Mouse (Mus musculus): ENCODE measurements around the gene Marc2.
A peak's percentile ranks its signal among the peaks of the same experiment; 100 is the strongest.

The Marc2 gene

GRCm38 (mm10) chr1:184853922-184854321 lies 7.7 kb upstream of the Marc2 start:
- peak; percentile 35 for DNase-seq (ENCODE audit: low read depth)

GRCm38 (mm10) chr1:184853339-184853738 lies 7.1 kb upstream of the Marc2 start:
- DNase-seq (ENCODE audit: low read depth): peak; percentile 57

DNA sequence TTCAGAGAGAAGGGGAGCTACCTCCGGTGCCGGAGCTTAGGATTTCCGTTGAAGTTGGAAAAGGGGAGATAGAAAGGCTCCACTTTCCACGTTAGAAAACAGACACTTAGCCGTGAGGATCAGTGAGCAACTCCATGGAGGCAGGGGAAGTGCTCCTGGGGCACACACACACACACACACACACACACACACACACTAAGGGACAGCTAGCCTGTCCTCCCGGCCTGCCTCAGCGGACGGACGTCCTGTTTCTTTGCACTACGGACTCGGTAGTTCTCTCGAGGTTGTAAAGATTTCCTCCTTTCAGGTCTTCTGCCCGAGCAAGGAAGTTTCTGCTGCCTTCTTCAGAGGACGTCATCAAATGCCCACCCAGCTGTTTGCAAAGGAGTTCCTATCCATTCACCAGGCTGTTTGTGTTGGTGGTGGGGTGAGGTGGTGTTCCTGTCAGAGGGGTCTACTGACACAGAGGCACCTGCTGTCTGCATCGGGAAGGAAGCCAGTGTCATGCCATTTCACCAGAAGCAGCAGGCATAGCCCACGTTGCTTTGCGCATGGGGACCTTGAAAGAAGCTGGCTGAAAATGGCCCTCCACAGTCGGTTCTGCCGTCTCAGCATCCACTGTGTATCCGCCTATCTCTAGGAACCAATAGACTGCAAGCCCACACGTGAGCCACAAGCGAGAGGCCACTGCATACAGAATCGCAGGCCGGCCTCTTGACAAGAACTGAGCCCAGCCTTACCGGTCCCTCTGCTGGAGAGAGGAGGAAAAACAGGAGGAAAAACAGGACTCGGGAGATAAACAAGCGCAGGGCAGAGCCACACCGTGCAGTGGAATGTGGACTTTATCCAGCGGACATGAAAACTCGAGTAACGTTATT lies 5.7 kb upstream of the Marc2 start:
- peak; percentile 81 for DNase-seq (ENCODE audit: low read depth)

DNA sequence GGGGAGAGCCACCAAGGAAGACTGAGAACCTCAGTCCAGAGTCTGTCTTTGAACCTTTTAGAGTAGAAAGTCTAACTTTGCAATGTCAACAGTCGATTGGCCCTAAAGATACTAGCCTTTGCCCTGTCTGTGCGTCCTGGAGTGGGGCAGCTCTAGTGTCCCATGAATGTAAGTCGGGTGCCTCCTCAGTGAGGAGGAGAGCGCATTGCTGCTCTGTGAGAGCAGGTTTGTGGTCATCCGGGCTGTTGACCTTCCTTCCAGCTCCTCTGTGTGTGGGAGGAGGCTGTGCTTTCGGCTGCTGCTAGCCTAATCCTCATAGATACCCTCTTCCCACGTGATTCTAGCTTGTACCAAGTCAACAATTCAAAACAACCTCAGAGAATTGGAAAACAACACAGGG lies 4.9 kb upstream of the Marc2 start:
- no peak for DNase-seq (ENCODE audit: low read depth)

DNA sequence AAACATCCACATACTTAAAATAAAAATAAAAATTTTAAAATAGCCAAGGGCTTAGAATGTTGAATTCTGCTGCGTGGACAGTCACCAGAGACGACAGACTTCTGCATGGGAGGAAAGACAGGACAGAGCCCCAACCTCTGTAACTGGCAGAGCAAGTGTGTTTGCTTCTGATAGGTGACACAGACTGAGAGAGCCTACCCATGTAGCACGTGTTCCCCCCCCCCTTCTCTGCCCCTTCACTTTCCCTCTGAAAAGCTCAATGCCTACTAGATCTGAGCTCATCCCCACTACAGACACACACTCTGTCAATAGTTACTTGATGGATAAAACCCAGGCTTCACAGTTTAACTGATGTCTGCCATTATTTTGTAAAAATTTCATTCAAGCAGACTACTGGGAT lies 722 bp upstream of the Marc2 start:
- no peak for DNase-seq (ENCODE audit: low read depth)

GRCm38 (mm10) chr1:184845111-184846071 lies 860 bp downstream of the Marc2 start:
- DNase-seq (ENCODE audit: low read depth): peak; percentile 92

GRCm38 (mm10) chr1:184844326-184845066 lies 1.8 kb downstream of the Marc2 start:
- peak; percentile 59 for DNase-seq (ENCODE audit: low read depth)

DNA sequence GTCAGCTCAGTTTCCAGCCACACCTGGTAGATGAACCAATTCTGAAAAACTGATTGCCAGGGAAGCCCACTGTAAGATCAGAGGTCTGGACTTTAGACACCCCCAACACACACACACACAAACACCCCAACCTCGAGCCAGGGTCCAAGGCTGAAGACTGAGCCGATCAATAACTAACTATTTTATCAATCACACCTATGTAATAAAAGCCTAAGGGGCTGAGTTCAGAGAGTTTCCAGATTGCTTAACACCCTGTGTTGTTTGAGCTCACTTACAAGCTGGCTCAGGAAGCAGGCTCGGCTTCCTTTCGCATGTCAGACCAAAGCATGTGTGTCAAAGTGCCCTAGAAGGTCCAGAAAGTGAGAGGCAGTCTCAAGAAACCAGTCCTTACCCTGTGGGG lies 8.6 kb downstream of the Marc2 start:
- no peak for DNase-seq (ENCODE audit: low read depth)

GRCm38 (mm10) chr1:184836350-184836749 lies 9.9 kb downstream of the Marc2 start:
- no peak for DNase-seq (ENCODE audit: low read depth)

DNA sequence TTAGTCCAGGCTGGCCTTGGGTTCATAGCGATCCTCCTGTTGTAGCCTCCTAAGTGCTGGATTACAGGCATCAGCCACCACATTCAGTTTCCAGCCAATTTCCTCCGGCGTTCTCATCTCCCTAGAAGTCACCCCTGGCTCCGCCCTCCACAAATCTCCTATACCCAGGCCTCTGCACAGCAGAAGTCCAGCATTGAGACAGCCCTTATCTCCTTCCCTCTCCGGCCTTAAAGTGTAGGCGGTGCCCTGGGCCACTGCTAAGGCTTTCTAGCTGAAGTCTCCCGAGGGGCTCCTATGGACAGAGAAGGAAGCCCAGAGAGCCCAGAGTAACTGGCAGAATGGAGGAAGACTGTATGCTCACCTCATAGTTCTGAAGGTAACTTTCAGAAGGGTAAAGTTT lies 12.8 kb downstream of the Marc2 start:
- DNase-seq (ENCODE audit: low read depth): no peak

GRCm38 (mm10) chr1:184832211-184832610 lies 14.0 kb downstream of the Marc2 start:
- DNase-seq (ENCODE audit: low read depth): peak; percentile 57

- no peak for DNase-seq (ENCODE audit: low read depth)
These were observed 16.4 kb downstream of the Marc2 start for GRCm38 (mm10) chr1:184829897-184830296.

GRCm38 (mm10) chr1:184827175-184827701 lies 19.0 kb downstream of the Marc2 start:
- no peak for DNase-seq (ENCODE audit: low read depth)

DNA sequence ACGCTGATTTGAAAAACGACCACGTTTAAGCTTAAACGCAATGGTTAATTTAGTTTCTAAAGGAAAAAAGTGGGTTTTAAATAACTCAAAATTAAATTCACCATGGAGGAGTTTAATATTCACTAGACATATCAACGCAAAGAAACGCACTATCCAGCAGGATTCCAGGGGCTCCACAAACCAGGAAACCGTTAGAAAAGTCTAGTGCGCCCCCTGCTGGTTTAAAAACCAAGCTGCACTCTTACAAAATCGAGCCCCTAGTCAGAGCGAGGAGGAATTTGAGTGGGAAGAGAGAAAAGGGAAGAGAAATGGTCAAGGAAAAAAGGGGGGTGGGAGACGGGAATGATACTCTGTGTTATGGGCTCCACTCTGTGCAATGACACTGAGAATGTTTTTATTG lies 21.2 kb downstream of the Marc2 start:
- peak; percentile 77 for DNase-seq (ENCODE audit: low read depth)

DNA sequence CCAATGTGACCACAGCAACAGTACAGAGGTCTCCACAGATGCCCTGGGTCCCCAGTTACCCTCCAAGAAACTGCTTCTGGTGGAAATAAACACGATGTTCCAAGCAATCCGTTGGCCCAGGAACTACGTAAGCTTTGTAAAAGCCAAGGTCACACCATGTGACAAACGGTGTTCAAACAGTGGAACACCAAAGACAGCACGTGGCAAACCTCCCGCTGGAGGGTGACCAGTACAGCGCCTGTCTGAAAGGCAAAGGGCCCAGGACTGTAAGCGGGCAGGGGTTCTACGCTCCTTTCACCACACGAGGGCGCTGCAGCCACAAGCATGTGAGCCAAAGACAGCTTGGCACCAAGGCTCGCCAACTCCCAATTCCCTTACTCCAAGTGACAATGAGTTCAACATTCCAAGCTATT lies 21.8 kb downstream of the Marc2 start:
- DNase-seq (ENCODE audit: low read depth): peak; percentile 89

DNA sequence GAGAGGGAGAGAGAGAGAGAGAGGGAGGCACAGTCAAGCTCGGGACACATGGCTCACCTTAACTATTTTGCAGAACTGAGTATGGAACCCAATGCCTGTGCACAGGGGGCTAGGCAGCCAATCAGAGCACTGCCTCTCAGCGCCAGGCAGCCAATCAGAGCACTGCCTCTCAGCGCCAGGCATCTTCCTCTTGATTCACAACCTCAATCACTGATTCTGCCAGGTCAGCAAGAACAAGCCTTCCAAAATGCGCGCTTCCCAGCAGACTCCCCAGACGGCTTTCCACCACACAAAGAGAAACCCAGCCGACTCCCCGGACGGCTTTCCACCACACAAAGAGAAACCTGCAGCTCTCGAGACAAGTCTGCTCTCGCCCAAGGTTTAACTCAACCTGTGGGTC lies 23.6 kb downstream of the Marc2 start:
- no peak for DNase-seq (ENCODE audit: low read depth)

- DNase-seq (ENCODE audit: low read depth): peak; percentile 46
These were observed 28.5 kb downstream of the Marc2 start for GRCm38 (mm10) chr1:184817768-184818167.

GRCm38 (mm10) chr1:184811716-184812250 lies 34.5 kb downstream of the Marc2 start:
- no peak for DNase-seq (ENCODE audit: low read depth)

DNA sequence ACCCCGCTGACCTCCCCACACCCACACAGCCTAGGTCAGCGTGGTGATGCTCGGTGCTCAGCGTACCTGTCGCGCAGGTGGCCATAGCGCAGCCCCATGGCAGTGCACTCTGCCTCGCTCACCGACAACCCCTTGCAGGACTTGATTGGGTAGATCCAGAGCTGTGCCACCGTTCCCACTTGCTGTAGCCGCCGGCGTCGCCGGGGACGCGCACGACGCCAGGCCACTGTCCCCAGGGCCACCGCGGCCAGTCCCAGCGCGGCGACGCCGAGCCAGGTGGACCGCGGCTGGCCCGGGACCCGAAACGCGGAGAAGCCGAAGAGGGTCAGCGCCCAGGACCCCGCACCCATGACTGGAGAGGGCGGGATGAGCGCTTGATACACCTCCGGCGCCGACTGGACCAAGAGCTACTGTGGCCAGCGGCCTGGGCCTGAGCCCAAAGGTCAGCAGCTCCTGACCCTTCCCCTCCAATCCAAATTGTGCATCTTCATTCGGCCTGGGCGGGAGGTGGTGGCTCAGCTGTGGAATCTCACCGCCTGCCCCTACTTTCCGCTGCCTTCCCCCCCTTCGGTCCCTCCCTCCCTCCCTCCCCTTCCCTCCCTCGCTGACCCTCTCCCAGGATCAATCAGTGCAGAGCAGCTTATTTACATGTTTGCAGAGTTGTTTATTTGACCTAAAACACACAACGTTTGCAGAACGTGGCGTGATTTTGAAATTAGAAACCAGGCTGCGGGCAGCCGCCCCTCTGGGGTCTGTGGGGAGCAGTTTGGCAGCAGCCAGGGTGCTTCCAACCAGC lies 35.3 kb downstream of the Marc2 start, which contains the start of gene Marc1:
Gene Marc1 (minus strand): TSS at position 534 of the 796 bp plus-strand sequence.
- no peak for DNase-seq (ENCODE audit: low read depth)

- DNase-seq (ENCODE audit: low read depth): no peak
These were observed 36.7 kb downstream of the Marc2 start for GRCm38 (mm10) chr1:184809578-184810001.

Measured in induced T-regulatory cell, adult 2 months (primary cell).